Mouse (Mus musculus): ENCODE measurements around the gene Prps1. TPM values are rescaled to one million over a fixed set of nuclear protein-coding genes. Genes with fewer than 3 reads are reported as not detected.
"Not testable (repeated sequence)": the region's sequence is repeated elsewhere in the genome, so short reads cannot be mapped to it uniquely, and the experiment has no call there.

Gene Prps1
- total RNA-seq, 2 experiments from 2014 or later: 64.0 to 85.7 TPM

- TF ChIP-seq CTCF (conservative IDR thresholded peaks at IDR 0.05): no peak
- Histone ChIP-seq H3K4me3 (peak overlapping the region; percentile 56), H3K27ac (no peak overlapping the region; the same call in 1 of the 2 replicates)
- no peak for DNase-seq (ENCODE audit: low spot score in 2 of 2)
These were observed 1.1 kb downstream of the Prps1 start for GRCm38 (mm10) chrX:140457502-140457901.

- no peak for DNase-seq (ENCODE audit: low spot score in 2 of 2)
- Histone ChIP-seq H3K27ac (no peak overlapping the region), H3K4me3 (no peak overlapping the region)
- TF ChIP-seq CTCF (conservative IDR thresholded peaks at IDR 0.05): no peak
These were observed 21.8 kb downstream of the Prps1 start for GRCm38 (mm10) chrX:140478231-140478630.

GRCm38 (mm10) chrX:140479171-140479570 is 22.8 kb downstream of the Prps1 start:
- TF ChIP-seq CTCF (conservative IDR thresholded peaks at IDR 0.05): peak; percentile 76
- H3K4me3 ChIP-seq: no peak overlapping the region
- no peak overlapping the region for H3K27ac ChIP-seq
- DNase-seq (ENCODE audit: low spot score in 2 of 2): peak in 1 of 2 experiments; percentile 13

GRCm38 (mm10) chrX:140489174-140489573 is 32.8 kb downstream of the Prps1 start:
- H3K4me3 ChIP-seq: no peak overlapping the region
- DNase-seq (ENCODE audit: low spot score in 2 of 2): no peak
- no peak overlapping the region for H3K27ac ChIP-seq
- no peak for TF ChIP-seq CTCF (conservative IDR thresholded peaks at IDR 0.05)

- Histone ChIP-seq H3K4me3 (no peak overlapping the region), H3K27ac (no peak overlapping the region)
- TF ChIP-seq CTCF (conservative IDR thresholded peaks at IDR 0.05): no peak
- no peak for DNase-seq (ENCODE audit: low spot score in 2 of 2)
These were observed 33.8 kb downstream of the Prps1 start for GRCm38 (mm10) chrX:140490203-140490602.

- TF ChIP-seq CTCF (conservative IDR thresholded peaks at IDR 0.05): peak; percentile 85
- Histone ChIP-seq H3K27ac (no peak overlapping the region), H3K4me3 (no peak overlapping the region)
- peak; percentile 23 to 29 for DNase-seq (ENCODE audit: low spot score in 2 of 2)
These were observed 35.6 kb downstream of the Prps1 start for GRCm38 (mm10) chrX:140491884-140492571.

- TF ChIP-seq CTCF (conservative IDR thresholded peaks at IDR 0.05): no peak
- DNase-seq (ENCODE audit: low spot score in 2 of 2): no peak
- H3K4me3 ChIP-seq: no peak overlapping the region
- no peak overlapping the region for H3K27ac ChIP-seq
These were observed 37.2 kb downstream of the Prps1 start for GRCm38 (mm10) chrX:140493527-140494029.

- TF ChIP-seq CTCF (conservative IDR thresholded peaks at IDR 0.05): no peak
- H3K4me3 ChIP-seq: no peak overlapping the region
- no peak overlapping the region for H3K27ac ChIP-seq
- DNase-seq (ENCODE audit: low spot score in 2 of 2): no peak
These were observed 37.8 kb downstream of the Prps1 start for GRCm38 (mm10) chrX:140494170-140494569.

- not testable (repeated sequence) for DNase-seq (ENCODE audit: low spot score in 2 of 2); H3K4me3 ChIP-seq
These were observed 42.0 kb downstream of the Prps1 start for GRCm38 (mm10) chrX:140498431-140498830.

GRCm38 (mm10) chrX:140500306-140500705 is 43.9 kb downstream of the Prps1 start:
- H3K4me3 ChIP-seq: no peak overlapping the region

More at GRCm38 (mm10) chrX:140498431-140498830, 42.0 kb downstream of the Prps1 start:
- not testable (repeated sequence) for H3K27ac ChIP-seq

GRCm38 (mm10) chrX:140501401-140502301 is 45.2 kb downstream of the Prps1 start:
- TF ChIP-seq CTCF (conservative IDR thresholded peaks at IDR 0.05): no peak
- no peak overlapping the region for H3K27ac ChIP-seq
- H3K4me3 ChIP-seq: no peak overlapping the region
- no peak for DNase-seq (ENCODE audit: low spot score in 2 of 2)

More at GRCm38 (mm10) chrX:140500306-140500705, 43.9 kb downstream of the Prps1 start:
- no peak overlapping the region for H3K27ac ChIP-seq
- TF ChIP-seq CTCF (conservative IDR thresholded peaks at IDR 0.05): no peak
- no peak for DNase-seq (ENCODE audit: low spot score in 2 of 2)

GRCm38 (mm10) chrX:140503905-140504304 is 47.5 kb downstream of the Prps1 start:
- H3K27ac ChIP-seq: no peak overlapping the region
- DNase-seq (ENCODE audit: low spot score in 2 of 2): peak; percentile 10 to 62
- no peak overlapping the region for H3K4me3 ChIP-seq
- TF ChIP-seq CTCF (conservative IDR thresholded peaks at IDR 0.05): peak; percentile 81
